Mouse (Mus musculus) midbrain, embryonic 11.5 days (tissue): Measurements from ENCODE around the gene Dcaf15. TPM values are rescaled to one million over a fixed set of nuclear protein-coding genes. Genes with fewer than 3 reads are reported as not detected.

ENCODE experiments used
- ATAC-seq: fragments of 200-750 bp; cut with Nextera tagmentation; 2 replicates; pipeline ENCODE4 v1.8.0; 2017; ENCODE audit warnings: moderate TSS enrichment, moderate library complexity; ENCODE audit not compliant: low FRiP score
- DNase-seq: peaks from one replicate; pipeline ENCODE4 v3.0.0; 2015; ENCODE audit warnings: low spot score; ENCODE audit errors: missing footprints
- H3K27ac ChIP-seq: fragments of 300-500 bp; sonication (generic); 2 replicates; pipeline ENCODE4 v1.5.1; 2014; ENCODE audit warnings: low read depth, low read length
- H3K27me3 ChIP-seq: fragments of 300-500 bp; sonication (generic); 2 replicates; pipeline ENCODE4 v1.6.1; 2014; ENCODE audit warnings: mild to moderate bottlenecking, low read length, moderate library complexity, mixed read lengths; ENCODE audit not compliant: control insufficient read depth, insufficient read depth
- H3K36me3 ChIP-seq: fragments of 300-500 bp; sonication (generic); 2 replicates; pipeline ENCODE4 v1.6.1; 2014; ENCODE audit warnings: mild to moderate bottlenecking, low read length, moderate library complexity, mixed read lengths; ENCODE audit not compliant: control insufficient read depth, insufficient read depth
- H3K4me1 ChIP-seq: fragments of 300-500 bp; sonication (generic); 2 replicates; pipeline ENCODE4 v1.6.1; 2014; ENCODE audit warnings: low read length; ENCODE audit not compliant: control insufficient read depth, insufficient read depth
- H3K4me2 ChIP-seq: fragments of 300-500 bp; sonication (generic); 2 replicates; pipeline ENCODE4 v1.6.1; 2014; ENCODE audit warnings: mild to moderate bottlenecking, moderate library complexity
- H3K4me3 ChIP-seq: fragments of 300-500 bp; sonication (generic); 2 replicates; pipeline ENCODE4 v1.5.1; 2014; ENCODE audit warnings: low read depth, low read length
- H3K9ac ChIP-seq: fragments of 300-500 bp; sonication (generic); 2 replicates; pipeline ENCODE4 v1.6.1; 2014; ENCODE audit warnings: low read length
- H3K9me3 ChIP-seq: fragments of 300-500 bp; sonication (generic); 2 replicates; pipeline ENCODE4 v1.6.1; 2016; ENCODE audit warnings: low read length; ENCODE audit not compliant: control insufficient read depth
- WGBS: fragments of 180-500 bp; shearing (Covaris S2); extraction: QIAGEN DNeasy Blood & Tissue Kit; methylation state at CpG from one replicate; pipeline ENCODE4 v1.1.7; 2014; 5-methylcytosine and 5-hydroxymethylcytosine counted together
- polyA plus RNA-seq: library from polyadenylated mRNA; unstranded; fragments of >200 nt; fragmentation: Nextera tagmentation; extraction: Ambion mirVana; gene quantifications from 2 replicates; pipeline ENCODE4 v1.2.1, GENCODE M21; 2014

The Dcaf15 gene
- polyA plus RNA-seq, 1 experiment from 2014 or later, result 14.3 TPM

DNA sequence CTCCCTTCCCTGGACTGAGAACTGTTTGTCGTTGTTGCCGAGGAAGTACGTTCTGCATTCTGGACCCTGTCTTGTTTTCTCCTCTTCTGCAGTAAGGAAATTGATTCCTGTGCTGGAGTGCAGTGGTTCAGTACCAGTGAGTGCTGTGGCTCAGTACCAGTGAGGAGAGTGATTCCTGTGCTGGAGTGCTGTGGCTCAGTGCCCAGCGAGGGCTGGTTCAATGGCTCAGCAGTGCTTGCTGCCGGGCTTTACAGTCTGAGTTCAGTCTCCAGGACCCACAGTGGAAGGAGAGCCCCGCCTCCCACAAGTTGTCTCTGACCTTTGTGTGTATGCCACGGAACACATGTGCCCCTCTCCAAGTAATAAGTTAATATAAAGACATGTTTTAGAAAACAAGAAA lies 17.4 kb downstream of the Dcaf15 start:
- Histone ChIP-seq H3K36me3 (peaks cover 13% of the 10 kb centered on the region; the same call in 1 of the 2 replicates), H3K27me3 (no peaks in the 10 kb centered on the region), H3K9ac (no peak overlapping the region), H3K4me3 (no peak overlapping the region), H3K4me2 (no peak overlapping the region), H3K9me3 (no peaks in the 10 kb centered on the region), H3K27ac (no peak overlapping the region), H3K4me1 (peaks cover 16% of the 10 kb centered on the region)
- ATAC-seq (no peak), DNase-seq (no peak)
- WGBS, result 90% methylated on average over 7 of the region's 7 CpGs

DNA sequence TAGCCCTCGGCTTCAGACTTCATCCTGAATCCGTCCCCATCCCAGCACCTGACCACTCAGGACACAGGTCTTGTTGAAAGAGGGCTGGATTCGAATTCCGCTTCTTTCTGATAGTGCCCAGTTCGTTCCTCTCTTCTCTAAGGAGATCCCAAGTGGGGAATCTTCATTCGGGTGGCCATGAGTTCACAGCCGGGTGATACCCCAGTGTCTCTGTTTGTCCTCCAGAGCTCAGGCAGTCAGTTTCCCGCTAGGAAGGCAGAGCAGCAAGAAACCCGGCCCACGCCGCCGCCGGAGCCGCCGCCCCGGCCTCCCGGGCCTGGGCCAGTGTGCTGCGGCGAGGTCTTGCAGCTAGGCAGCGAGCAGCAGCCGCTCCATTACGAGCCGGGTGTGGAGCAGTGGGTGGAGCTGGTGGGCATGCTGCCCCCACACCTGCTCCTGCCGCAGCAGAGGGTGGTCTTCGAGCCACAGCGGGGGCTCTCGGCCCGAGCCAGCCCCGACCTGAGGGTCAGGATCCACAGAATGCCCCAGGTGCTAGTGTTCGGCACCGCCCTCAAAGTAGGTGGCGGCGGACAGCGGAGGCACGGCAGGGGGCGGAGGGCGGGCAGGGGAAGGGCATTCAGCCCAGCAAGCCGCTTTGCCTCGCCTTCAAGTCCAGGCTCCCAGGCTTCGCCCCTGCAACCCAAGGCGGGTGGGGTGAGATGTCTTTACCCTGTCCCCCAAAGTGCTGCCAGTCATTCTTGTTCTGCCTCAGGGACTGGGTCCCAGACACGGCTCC lies 20.0 kb downstream of the Dcaf15 start:
- Histone ChIP-seq H3K27ac (no peak overlapping the region), H3K4me1 (peaks cover 16% of the 10 kb centered on the region), H3K9me3 (no peaks in the 10 kb centered on the region), H3K9ac (no peak overlapping the region; the same call in 1 of the 2 replicates), H3K4me2 (0 out of 2 replicates have a peak overlapping the region, but pooled peaks have one; percentile 1), H3K4me3 (no peak overlapping the region), H3K36me3 (peaks cover 13% of the 10 kb centered on the region; the same call in 1 of the 2 replicates), H3K27me3 (no peaks in the 10 kb centered on the region)
- peak; percentile 38; the same call in 1 of the 2 replicates for ATAC-seq
- WGBS, result 29% methylated on average over 41 of the region's 42 CpGs
- DNase-seq, result peak; percentile 91

DNA sequence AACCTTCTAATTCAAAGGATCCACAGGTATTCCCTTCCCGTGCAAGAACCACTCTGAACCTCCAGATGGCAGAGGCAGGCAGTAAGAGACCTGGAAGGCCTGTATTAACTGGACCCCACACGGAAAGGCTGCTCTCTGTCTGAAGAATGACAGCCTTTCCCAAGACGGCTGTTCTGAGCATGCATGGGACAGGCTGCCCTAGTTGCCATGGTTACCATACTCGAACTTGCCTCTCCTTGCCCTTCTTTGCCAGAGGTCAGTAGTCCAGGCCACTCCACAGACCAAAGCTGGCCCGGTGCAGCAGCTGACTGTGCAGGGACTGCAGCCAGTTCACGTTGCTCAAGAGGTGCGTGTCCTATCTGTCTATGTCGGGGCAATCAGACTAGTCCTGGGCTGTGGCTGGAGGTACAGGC lies 20.7 kb downstream of the Dcaf15 start:
- Histone ChIP-seq H3K4me1 (peaks cover 16% of the 10 kb centered on the region), H3K9ac (no peak overlapping the region), H3K27me3 (no peaks in the 10 kb centered on the region), H3K27ac (no peak overlapping the region), H3K4me3 (no peak overlapping the region), H3K36me3 (peaks cover 13% of the 10 kb centered on the region; the same call in 1 of the 2 replicates), H3K9me3 (no peaks in the 10 kb centered on the region), H3K4me2 (no peak overlapping the region)
- ATAC-seq (peak; percentile 71), DNase-seq (peak; percentile 89)
- WGBS, result 19% methylated on average over 8 of the region's 8 CpGs

DNA sequence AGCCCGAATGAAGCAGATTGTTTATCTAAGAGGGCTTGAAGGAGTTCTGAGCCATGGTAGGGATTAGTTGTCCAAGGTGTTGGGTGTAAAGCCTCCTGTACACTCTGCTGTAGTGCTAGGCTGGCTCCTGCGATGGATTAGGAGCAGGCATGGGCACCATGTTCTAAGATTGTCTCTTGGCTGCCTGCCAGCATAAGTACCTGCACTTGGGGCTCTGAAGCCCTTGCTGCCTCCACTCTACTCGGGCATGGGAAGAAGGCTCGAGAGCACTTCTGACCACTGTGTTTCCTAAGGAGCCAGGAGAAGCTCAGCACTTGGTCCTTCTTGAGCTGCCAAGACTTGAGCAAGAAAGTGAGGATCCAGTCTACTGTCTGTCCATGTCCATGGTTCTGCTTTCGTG lies 25.4 kb downstream of the Dcaf15 start:
- peaks cover 8% of the 10 kb centered on the region for H3K4me1 ChIP-seq
- WGBS, result 93% methylated on average over 5 of the region's 5 CpGs

DNA sequence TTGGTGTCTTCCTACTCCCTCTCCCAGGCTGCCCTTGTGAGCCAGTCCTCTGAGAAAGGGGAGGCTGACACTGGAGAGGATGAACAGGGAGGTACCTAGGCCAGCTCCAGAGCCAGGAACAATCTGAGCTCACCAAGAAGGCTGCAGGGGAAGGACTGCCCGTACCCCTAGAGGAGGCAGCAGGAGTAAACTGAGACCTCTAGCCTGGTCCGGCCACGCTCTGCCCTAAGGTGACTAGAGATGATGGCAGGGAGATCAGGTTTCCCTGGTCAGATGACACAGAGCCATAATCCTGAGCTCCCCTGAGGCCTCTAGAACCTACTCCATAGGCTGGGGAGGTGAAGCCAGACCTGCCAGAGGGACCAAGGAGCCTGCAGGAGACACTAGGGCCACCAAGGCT lies 27.7 kb downstream of the Dcaf15 start:
- H3K4me3 ChIP-seq, result no peak overlapping the region
- no peaks in the 10 kb centered on the region for H3K36me3 ChIP-seq
- 84% methylated on average over 3 of the region's 3 CpGs for WGBS
- H3K9ac ChIP-seq, result no peak overlapping the region
- DNase-seq (no peak), ATAC-seq (no peak)
- H3K4me1 ChIP-seq, result peaks cover 8% of the 10 kb centered on the region
- H3K27me3 ChIP-seq, result no peaks in the 10 kb centered on the region
- no peaks in the 10 kb centered on the region for H3K9me3 ChIP-seq
- no peak overlapping the region for H3K27ac ChIP-seq
- no peak overlapping the region for H3K4me2 ChIP-seq

More for the DNA sequence above, 25.4 kb downstream of the Dcaf15 start:
- Histone ChIP-seq H3K9me3 (no peaks in the 10 kb centered on the region), H3K27ac (no peak overlapping the region), H3K4me2 (no peak overlapping the region), H3K9ac (no peak overlapping the region), H3K36me3 (peaks cover 7% of the 10 kb centered on the region; the same call in 1 of the 2 replicates), H3K4me3 (no peak overlapping the region), H3K27me3 (no peaks in the 10 kb centered on the region)
- no peak for DNase-seq
- ATAC-seq, result no peak

DNA sequence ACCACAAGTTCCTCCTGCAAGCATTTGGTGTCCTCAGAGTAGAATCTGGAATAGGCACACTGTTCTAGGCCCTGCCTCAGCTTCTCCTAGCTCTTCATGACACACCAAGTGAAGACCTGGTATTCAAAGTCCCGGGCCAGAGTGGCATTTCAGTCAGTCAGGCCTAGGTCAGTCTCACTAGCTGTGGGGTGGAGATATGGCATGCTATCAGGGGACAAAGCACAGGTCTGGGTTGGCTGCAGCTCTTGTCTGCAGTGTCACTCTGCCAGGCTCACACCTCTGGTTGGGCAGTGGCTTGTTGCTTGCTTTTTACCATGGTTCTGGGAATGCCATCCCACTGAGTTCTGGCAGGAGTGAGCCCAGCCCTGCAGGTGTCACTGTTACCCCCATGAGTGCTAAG lies 28.2 kb downstream of the Dcaf15 start:
- Histone ChIP-seq H3K27me3 (no peaks in the 10 kb centered on the region), H3K4me1 (peaks cover 8% of the 10 kb centered on the region), H3K4me3 (no peak overlapping the region), H3K9me3 (no peaks in the 10 kb centered on the region), H3K4me2 (no peak overlapping the region), H3K36me3 (no peaks in the 10 kb centered on the region), H3K9ac (no peak overlapping the region), H3K27ac (no peak overlapping the region)
- 97% methylated on average over 1 of the region's 1 CpGs for WGBS
- ATAC-seq, result no peak
- DNase-seq, result no peak

DNA sequence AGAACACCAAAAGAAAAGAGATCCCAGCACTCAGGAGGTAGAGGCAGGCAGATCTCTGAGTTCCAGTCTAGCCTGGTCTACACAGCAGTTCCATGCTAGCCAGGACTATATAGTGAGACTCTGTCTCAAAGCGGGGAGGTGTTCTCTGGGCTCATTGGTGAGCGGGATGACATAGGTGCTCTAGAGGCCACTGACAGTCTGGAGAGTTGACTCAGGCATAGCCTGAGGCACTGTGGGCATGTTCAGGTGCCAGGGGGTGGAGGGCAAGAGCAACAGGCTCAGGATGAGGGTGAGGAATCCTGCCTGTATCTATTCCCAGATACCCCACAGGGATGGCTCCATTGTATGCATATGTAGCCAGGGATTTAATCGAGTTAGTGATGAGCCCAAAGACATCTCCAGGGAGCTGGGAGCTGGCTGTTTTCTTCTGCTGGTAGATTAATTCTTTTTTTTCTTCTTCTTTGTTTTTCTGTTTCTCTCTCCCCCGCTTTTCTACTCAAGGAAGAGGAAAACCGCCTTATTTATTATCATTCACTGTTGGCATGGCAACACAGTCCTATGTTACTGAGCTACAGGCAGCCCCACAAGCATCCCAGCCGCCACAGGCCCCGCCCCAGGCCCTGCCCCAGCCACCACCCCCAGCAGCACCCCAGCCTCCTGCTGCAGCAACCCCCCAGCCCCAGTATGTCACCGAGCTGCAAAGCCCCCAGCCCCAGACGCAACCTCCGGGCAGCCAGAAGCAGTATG lies 31.2 kb downstream of the Dcaf15 start:
- no peaks in the 10 kb centered on the region for H3K9me3 ChIP-seq
- DNase-seq (no peak), ATAC-seq (peak; percentile 48; the same call in 1 of the 2 replicates)
- H3K4me3 ChIP-seq, result no peak overlapping the region
- peak overlapping the region; percentile 1; the same call in 1 of the 2 replicates for H3K9ac ChIP-seq
- H3K4me2 ChIP-seq, result no peak overlapping the region
- 37% methylated on average over 10 of the region's 10 CpGs for WGBS
- H3K27me3 ChIP-seq, result no peaks in the 10 kb centered on the region
- H3K27ac ChIP-seq, result no peak overlapping the region
- peaks cover 18% of the 10 kb centered on the region for H3K4me1 ChIP-seq
- H3K36me3 ChIP-seq, result no peaks in the 10 kb centered on the region

DNA sequence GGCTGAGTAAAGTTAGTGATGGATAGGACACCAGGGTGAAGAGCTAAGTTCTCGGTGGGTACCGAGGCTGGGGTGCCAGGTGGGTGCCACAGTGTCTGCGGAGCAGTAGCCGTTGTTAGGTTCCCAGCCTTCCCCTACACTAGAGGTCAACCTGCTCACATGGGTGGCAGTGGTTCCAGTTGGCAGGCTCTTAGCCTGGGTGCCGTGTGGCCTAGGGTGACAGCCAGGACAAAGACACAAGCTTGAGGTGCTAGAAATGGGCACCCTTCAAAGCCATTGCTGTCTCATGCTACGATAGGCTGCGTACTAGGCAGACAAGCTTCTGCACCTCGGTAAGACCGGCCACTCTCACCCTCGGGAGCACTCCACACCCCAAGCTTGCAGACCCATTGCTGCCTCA lies 32.2 kb downstream of the Dcaf15 start:
- peaks cover 23% of the 10 kb centered on the region for H3K4me1 ChIP-seq
- no peak for ATAC-seq
- WGBS, result 85% methylated on average over 10 of the region's 10 CpGs
- H3K36me3 ChIP-seq, result no peaks in the 10 kb centered on the region
- H3K27ac ChIP-seq, result no peak overlapping the region
- H3K27me3 ChIP-seq, result no peaks in the 10 kb centered on the region
- H3K4me2 ChIP-seq, result no peak overlapping the region
- no peak overlapping the region for H3K4me3 ChIP-seq
- no peak overlapping the region for H3K9ac ChIP-seq
- H3K9me3 ChIP-seq, result no peaks in the 10 kb centered on the region
- DNase-seq, result no peak

DNA sequence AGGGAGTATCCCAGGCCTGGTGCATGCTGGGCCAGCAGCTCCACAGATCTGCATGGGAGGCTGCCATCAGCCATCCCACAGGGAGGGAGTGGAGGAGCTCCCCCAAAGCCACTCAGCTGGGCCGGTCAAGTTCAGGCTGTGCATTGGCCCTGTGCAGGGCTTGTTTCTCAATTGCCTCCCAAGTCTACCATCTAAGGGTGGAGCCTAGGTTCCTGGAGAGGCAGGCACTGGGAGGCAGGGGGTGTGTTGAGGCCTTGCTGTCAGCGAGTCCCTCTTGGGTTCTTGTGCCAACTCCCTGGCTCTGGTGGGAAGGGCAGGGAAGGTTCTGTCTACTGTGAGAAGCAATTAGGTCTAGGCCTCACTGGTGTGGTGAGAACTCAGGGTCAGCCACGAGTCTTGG lies 32.6 kb downstream of the Dcaf15 start:
- no peak for DNase-seq
- Histone ChIP-seq H3K27ac (no peak overlapping the region), H3K9me3 (no peaks in the 10 kb centered on the region), H3K36me3 (no peaks in the 10 kb centered on the region), H3K4me2 (no peak overlapping the region), H3K9ac (no peak overlapping the region), H3K27me3 (no peaks in the 10 kb centered on the region), H3K4me3 (no peak overlapping the region), H3K4me1 (peaks cover 23% of the 10 kb centered on the region)
- WGBS, result 74% methylated on average over 3 of the region's 3 CpGs
- no peak for ATAC-seq
